Mouse (Mus musculus): ENCODE data around the gene Mapkapk2. TPM values are rescaled to one million over a fixed set of nuclear protein-coding genes. Genes with fewer than 3 reads are reported as not detected.

Mapkapk2 gene
- total RNA-seq (2012; rRNA removed) (51.7 and 53.2 TPM in 2 replicates), polyA plus RNA-seq (2012; ENCODE audit: insufficient read depth in 1 of 2, insufficient read length in 2 of 2, low read depth in 1 of 2, low replicate concordance in 2 of 2, missing spikeins in 1 of 2) (10 to 100 TPM in 1 of 2 experiments, not detected in 1; 85.4 TPM)

DNA sequence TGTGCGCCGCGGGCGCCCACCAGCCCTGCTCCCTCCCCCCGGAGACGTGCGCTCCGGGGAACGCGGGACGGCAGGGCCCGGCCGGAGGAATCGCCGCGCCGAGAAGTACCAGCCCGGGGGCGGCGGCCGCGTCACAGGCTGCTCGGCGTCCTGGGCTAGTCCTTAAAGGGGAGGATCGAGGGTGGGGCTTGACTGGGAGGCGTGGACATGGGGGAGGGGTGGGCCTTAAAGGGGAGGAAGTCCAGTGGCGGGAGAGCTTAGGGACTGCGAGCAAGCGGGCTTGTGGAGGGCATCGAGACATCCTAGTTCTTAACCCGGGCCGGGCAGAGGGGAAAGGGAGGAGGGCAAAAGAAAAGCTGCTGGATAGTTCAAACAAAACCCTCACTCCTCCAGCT lies at the start of gene Mapkapk2:
TSS of gene Mapkapk2 (minus strand) at position 127 of the 395 bp plus-strand sequence.
- peak within 1 kb of the TSS; percentile 69 for H3K27ac ChIP-seq (ENCODE audit: control insufficient read depth, low read depth, low read length)

DNA sequence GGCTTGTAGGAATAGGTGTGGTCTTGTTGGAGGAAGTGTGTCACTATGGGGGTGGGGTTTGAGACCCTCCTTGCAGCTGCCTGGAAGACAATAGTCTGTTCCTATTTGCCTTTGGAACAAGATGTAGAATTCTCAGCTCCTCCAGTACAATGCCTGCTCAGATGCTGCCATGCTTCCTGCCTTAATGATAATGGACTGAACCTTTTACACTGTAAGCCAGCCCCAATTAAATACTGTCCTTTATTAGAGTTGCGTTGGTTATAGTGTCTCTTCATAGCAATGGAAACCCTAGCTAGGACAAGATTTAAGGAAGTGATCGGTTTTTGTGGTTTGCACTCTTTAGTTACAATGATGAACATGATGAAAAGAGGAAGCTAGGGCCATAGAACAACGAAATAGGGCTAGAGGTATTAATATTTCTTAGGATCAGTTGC lies 48.6 kb upstream of the Mapkapk2 start:
- no peaks in the 10 kb centered on the region for H3K9me3 ChIP-seq (replicated peaks; ENCODE audit: insufficient read depth, low read length)
- DNase-seq (ENCODE audit: low read depth, low spot score): peak; percentile 86
- H3K4me1 ChIP-seq (ENCODE audit: control insufficient read depth in 1 of 2, insufficient read depth in 2 of 2, low read length in 2 of 2): peaks cover 14 to 17% of the 10 kb centered on the region in 2 experiments
- TF ChIP-seq ELF1 (IDR thresholded peaks at IDR 0.05; ENCODE audit: low read depth, low read length) (peak; percentile 19; the same call in 1 of the 2 replicates), MAX (IDR thresholded peaks at IDR 0.05; ENCODE audit: low read length) (no peak), HCFC1 (IDR thresholded peaks at IDR 0.05; ENCODE audit: low read depth, low read length) (0 out of 2 replicates have a peak, but pooled peaks have one; percentile 30), TCF12 (IDR thresholded peaks at IDR 0.05; ENCODE audit: low read depth, low read length) (0 out of 2 replicates have a peak, but pooled peaks have one; percentile 16), MYC (IDR thresholded peaks at IDR 0.05; ENCODE audit: low read depth, low read length) (no peak), UBTF (IDR thresholded peaks at IDR 0.05; ENCODE audit: borderline replicate concordance, insufficient read depth, low read depth, low read length) (no peak), SIN3A (IDR thresholded peaks at IDR 0.05; ENCODE audit: low read length) (peak; percentile 65; the same call in 1 of the 2 replicates), USF1 (IDR thresholded peaks at IDR 0.05; ENCODE audit: low read depth, low read length) (no peak), GATA1 (IDR thresholded peaks at IDR 0.05; ENCODE audit: low read depth, low read length) (no peak), ZNF384 (IDR thresholded peaks at IDR 0.05; ENCODE audit: low read depth, low read length) (no peak), JUND (IDR thresholded peaks at IDR 0.05; ENCODE audit: low read depth, low read length) (no peak), MXI1 (IDR thresholded peaks at IDR 0.05; ENCODE audit: low read depth, low read length) (no peak), ETS1 (IDR thresholded peaks at IDR 0.05; ENCODE audit: low read depth, low read length) (peak; percentile 48; the same call in 1 of the 2 replicates), KAT2A (conservative IDR thresholded peaks at IDR 0.05; ENCODE audit: low read depth, low read length) (no peak), RCOR1 (IDR thresholded peaks at IDR 0.05; ENCODE audit: low read depth, low read length) (peak; percentile 83), CHD2 (IDR thresholded peaks at IDR 0.05; ENCODE audit: low read length) (no peak), EP300 (IDR thresholded peaks at IDR 0.05; ENCODE audit: low read depth in 1 of 2, low read length in 2 of 2) (peak; percentile 53 to 79; a peak in 3 of 4 replicates)
- no peak overlapping the region for H3K4me3 ChIP-seq (ENCODE audit: control insufficient read depth in 1 of 2, insufficient read depth in 1 of 2, low read depth in 2 of 2, low read length in 2 of 2)
- H3K36me3 ChIP-seq (ENCODE audit: control insufficient read depth in 1 of 2, insufficient read depth in 2 of 2, low read length in 2 of 2): peaks cover 0 to 25% of the 10 kb centered on the region in 2 experiments; a peak in 2 of 4 replicates
- no peaks in the 10 kb centered on the region for H3K79me2 ChIP-seq (ENCODE audit: control insufficient read depth, insufficient read depth, low read length, poor library complexity)
- peak overlapping the region; percentile 38; the same call in 1 of the 2 replicates for H3K27ac ChIP-seq (ENCODE audit: control insufficient read depth, low read depth, low read length)
- H3K9ac ChIP-seq (ENCODE audit: control insufficient read depth, low read depth, low read length, poor library complexity, severe bottlenecking): no peak overlapping the region
- no peaks in the 10 kb centered on the region for H3K27me3 ChIP-seq (ENCODE audit: control insufficient read depth in 1 of 2, insufficient read depth in 2 of 2, low read length in 2 of 2)

More for the DNA sequence above, at the start of gene Mapkapk2:
- H3K79me2 ChIP-seq (ENCODE audit: control insufficient read depth, insufficient read depth, low read length, poor library complexity): peaks cover 34% of the 10 kb centered on the region
- H3K4me3 ChIP-seq (ENCODE audit: control insufficient read depth in 1 of 2, insufficient read depth in 1 of 2, low read depth in 2 of 2, low read length in 2 of 2): peak within 1 kb of the TSS; percentile 98 to 99
- peak within 1 kb of the TSS; percentile 97 for H3K9ac ChIP-seq (ENCODE audit: control insufficient read depth, low read depth, low read length, poor library complexity, severe bottlenecking)
- H3K27me3 ChIP-seq (ENCODE audit: control insufficient read depth in 1 of 2, insufficient read depth in 2 of 2, low read length in 2 of 2): peaks cover 0 to 2% of the 10 kb centered on the region in 2 experiments; a peak in 1 of 4 replicates
- TF ChIP-seq TCF12 (IDR thresholded peaks at IDR 0.05; ENCODE audit: low read depth, low read length): 0 out of 2 replicates have a peak, but pooled peaks have one; percentile 10
- TF ChIP-seq POLR2AphosphoS2 (IDR thresholded peaks at IDR 0.05; ENCODE audit: low read length): 0 out of 2 replicates have a peak, but pooled peaks have one; percentile 32
- TF ChIP-seq SIN3A (IDR thresholded peaks at IDR 0.05; ENCODE audit: low read length): peak; percentile 63
- TF ChIP-seq MYC (IDR thresholded peaks at IDR 0.05; ENCODE audit: low read depth, low read length): no peak
- TF ChIP-seq MAFK (IDR thresholded peaks at IDR 0.05; ENCODE audit: borderline replicate concordance, low read depth, low read length): no peak
- TF ChIP-seq POLR2A (IDR thresholded peaks at IDR 0.05; ENCODE audit: control insufficient read depth in 1 of 2, insufficient read depth in 1 of 2, low read depth in 1 of 2, low read length in 2 of 2, poor library complexity in 1 of 2): peak; percentile 63; a peak in 1 of 4 replicates
- no peak for TF ChIP-seq NRF1 (IDR thresholded peaks at IDR 0.05; ENCODE audit: insufficient read depth, low read depth, low read length, poor library complexity, severe bottlenecking)
- no peak for TF ChIP-seq EP300 (IDR thresholded peaks at IDR 0.05; ENCODE audit: low read depth in 1 of 2, low read length in 2 of 2)
- TF ChIP-seq ZC3H11A (IDR thresholded peaks at IDR 0.05; ENCODE audit: low read depth, low read length): no peak
- TF ChIP-seq TBP (IDR thresholded peaks at IDR 0.05; ENCODE audit: low read depth, low read length): peak; percentile 54; the same call in 1 of the 2 replicates
- TF ChIP-seq HCFC1 (IDR thresholded peaks at IDR 0.05; ENCODE audit: low read depth, low read length): peak; percentile 75
- peak; percentile 61 for TF ChIP-seq NELFE (IDR thresholded peaks at IDR 0.05; ENCODE audit: low read depth, low read length)
- TF ChIP-seq USF1 (IDR thresholded peaks at IDR 0.05; ENCODE audit: low read depth, low read length): no peak
- no peaks in the 10 kb centered on the region for H3K9me3 ChIP-seq (replicated peaks; ENCODE audit: insufficient read depth, low read length)
- peaks cover 0 to 3% of the 10 kb centered on the region in 2 experiments; a peak in 1 of 4 replicates for H3K4me1 ChIP-seq (ENCODE audit: control insufficient read depth in 1 of 2, insufficient read depth in 2 of 2, low read length in 2 of 2)
- DNase-seq (ENCODE audit: low read depth, low spot score): peak; percentile 94
- peaks cover 0 to 4% of the 10 kb centered on the region in 2 experiments; a peak in 2 of 4 replicates for H3K36me3 ChIP-seq (ENCODE audit: control insufficient read depth in 1 of 2, insufficient read depth in 2 of 2, low read length in 2 of 2)
